Mouse (Mus musculus) lung, postnatal 0 days (tissue): ENCODE data around the gene Gm11099. TPM values are rescaled to one million over a fixed set of nuclear protein-coding genes. Genes with fewer than 3 reads are reported as not detected.

Experiments
- ATAC-seq: fragments of 200-750 bp; cut with Nextera tagmentation; 2 replicates; pipeline ENCODE4 v1.8.0; 2017; ENCODE audit warnings: moderate library complexity
- DNase-seq: peaks from one replicate; pipeline ENCODE4 v3.0.0-alpha.2; 2016; ENCODE audit warnings: low spot score
- H3K27ac ChIP-seq: fragments of 300-500 bp; sonication (generic); 2 replicates; pipeline ENCODE4 v1.5.1; 2014; ENCODE audit warnings: antibody characterized with exemption, mild to moderate bottlenecking, low read length, mixed read lengths
- H3K27me3 ChIP-seq: fragments of 300-500 bp; sonication (generic); replicated peaks from 2 replicates; pipeline ENCODE4 v1.6.1; 2014; ENCODE audit warnings: low read length, mixed read lengths; ENCODE audit not compliant: insufficient read depth
- H3K36me3 ChIP-seq: fragments of 300-500 bp; sonication (generic); 2 replicates; pipeline ENCODE4 v1.6.1; 2014; ENCODE audit warnings: low read length, mixed read lengths; ENCODE audit not compliant: insufficient read depth
- H3K4me1 ChIP-seq: fragments of 300-500 bp; sonication (generic); 2 replicates; pipeline ENCODE4 v1.6.1; 2014; ENCODE audit warnings: antibody characterized with exemption, low read depth, low read length, mixed read lengths; ENCODE audit not compliant: insufficient read depth
- H3K4me2 ChIP-seq: fragments of 300-500 bp; sonication (generic); replicated peaks from 2 replicates; pipeline ENCODE4 v1.6.1; 2014; ENCODE audit warnings: low read depth, mild to moderate bottlenecking, low read length, moderate library complexity, mixed read lengths
- H3K4me3 ChIP-seq: fragments of 300-500 bp; sonication (generic); 2 replicates; pipeline ENCODE4 v1.5.1; 2014; ENCODE audit warnings: low read depth, low read length
- H3K9ac ChIP-seq: fragments of 300-500 bp; sonication (generic); replicated peaks from 2 replicates; pipeline ENCODE4 v1.6.1; 2014; ENCODE audit warnings: low read depth, mild to moderate bottlenecking
- H3K9me3 ChIP-seq: fragments of 300-500 bp; sonication (generic); 2 replicates; pipeline ENCODE4 v1.6.1; 2016; ENCODE audit warnings: low read length, mixed read lengths
- CTCF ChIP-seq: IDR thresholded peaks from 2 replicates; pipeline ENCODE4 v1.5.1; 2016; ENCODE audit warnings: antibody characterized with exemption, mild to moderate bottlenecking
- EP300 ChIP-seq: IDR thresholded peaks from 2 replicates; pipeline ENCODE4 v1.6.1; 2016; ENCODE audit warnings: antibody characterized with exemption, mild to moderate bottlenecking, control low read depth
- WGBS: fragments of 180-500 bp; shearing (Covaris S2); extraction: QIAGEN DNeasy Blood & Tissue Kit; methylation state at CpG from one replicate; pipeline ENCODE4 v1.1.7; 2014; 5-methylcytosine and 5-hydroxymethylcytosine counted together
- polyA plus RNA-seq: library from polyadenylated mRNA; unstranded; fragments of >200 nt; fragmentation: Nextera tagmentation; extraction: Ambion mirVana; gene quantifications from 2 replicates; pipeline ENCODE4 v1.2.1, GENCODE M21; 2015

The Gm11099 gene
- polyA plus RNA-seq, 1 experiment from 2014 or later: not detected

DNA sequence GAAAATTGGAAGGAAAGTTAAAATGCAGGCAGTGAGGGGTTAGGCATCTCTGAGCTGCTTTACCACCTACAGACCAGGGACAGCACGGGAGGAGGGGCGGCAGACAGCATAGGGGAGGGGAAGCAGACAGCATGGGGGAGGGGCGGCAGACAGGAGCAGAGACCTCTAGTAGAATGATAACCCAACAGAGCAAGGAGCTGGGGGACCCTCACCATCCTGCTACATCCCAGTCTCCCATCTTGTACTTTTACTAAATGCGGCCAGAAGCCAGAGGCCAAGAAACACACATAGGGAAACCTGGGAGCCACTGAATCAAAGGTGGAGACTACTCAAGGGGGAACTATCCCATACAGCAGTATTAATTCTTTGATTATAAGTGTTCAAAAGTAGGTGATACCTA lies 59.1 kb downstream of the Gm11099 start:
- Histone ChIP-seq H3K27me3 (no peaks in the 10 kb centered on the region), H3K4me3 (no peak overlapping the region), H3K4me2 (no peak overlapping the region), H3K4me1 (no peaks in the 10 kb centered on the region), H3K9ac (no peak overlapping the region), H3K36me3 (no peaks in the 10 kb centered on the region), H3K27ac (no peak overlapping the region), H3K9me3 (no peaks in the 10 kb centered on the region)
- ATAC-seq: no peak
- WGBS: 59% methylated on average over 4 of the region's 4 CpGs
- no peak for DNase-seq
- TF ChIP-seq CTCF (no peak), EP300 (no peak)

DNA sequence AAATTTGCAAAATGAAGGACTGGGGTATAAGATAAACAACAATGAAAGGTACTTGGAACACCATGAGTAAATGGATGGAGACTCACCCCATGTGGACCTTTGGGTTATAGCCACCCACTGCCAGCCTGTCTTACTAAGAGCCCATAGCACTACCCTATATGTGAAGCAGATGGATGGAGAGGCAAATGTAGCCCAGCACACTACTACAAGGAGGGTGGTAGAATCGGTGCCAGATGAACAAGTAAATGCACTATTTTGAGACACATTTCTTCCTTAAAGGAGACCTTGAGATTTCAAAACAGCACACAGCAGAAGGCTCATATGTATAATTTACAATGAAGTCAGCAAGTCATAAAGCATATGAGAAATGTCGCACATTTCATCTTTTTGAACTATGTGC lies 66.3 kb downstream of the Gm11099 start:
- no peak overlapping the region for H3K9ac ChIP-seq
- no peaks in the 10 kb centered on the region for H3K27me3 ChIP-seq
- no peaks in the 10 kb centered on the region for H3K4me1 ChIP-seq
- H3K27ac ChIP-seq: no peak overlapping the region
- WGBS: 97% methylated on average over 2 of the region's 2 CpGs
- no peak for ATAC-seq
- no peaks in the 10 kb centered on the region for H3K9me3 ChIP-seq
- H3K4me3 ChIP-seq: no peak overlapping the region
- no peak overlapping the region for H3K4me2 ChIP-seq
- DNase-seq: no peak
- no peak for TF ChIP-seq EP300
- no peak for TF ChIP-seq CTCF
- H3K36me3 ChIP-seq: no peaks in the 10 kb centered on the region

DNA sequence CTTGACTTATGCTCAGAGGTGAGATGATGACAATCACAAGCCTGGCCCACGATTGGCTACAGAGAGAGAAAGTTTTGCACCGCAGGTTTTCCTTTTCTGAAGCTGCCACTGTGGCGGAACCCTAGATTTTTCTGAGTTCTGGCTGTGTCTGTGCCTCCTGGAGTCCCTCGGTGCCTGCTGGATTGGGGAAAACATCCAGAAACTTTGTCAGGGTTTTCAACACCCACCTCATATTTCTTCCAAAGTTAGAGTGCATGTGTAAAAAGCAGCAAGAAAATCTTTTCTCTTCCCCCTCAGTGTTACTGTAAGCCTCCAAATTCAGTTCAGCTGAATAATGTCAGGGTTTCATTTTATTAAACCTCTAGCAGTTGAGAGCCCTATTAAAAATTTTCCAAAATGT lies 82.1 kb downstream of the Gm11099 start:
- WGBS: 66% methylated on average over 4 of the region's 4 CpGs
- Histone ChIP-seq H3K4me1 (no peaks in the 10 kb centered on the region), H3K4me2 (no peak overlapping the region), H3K27ac (no peak overlapping the region), H3K36me3 (no peaks in the 10 kb centered on the region), H3K9ac (no peak overlapping the region), H3K9me3 (no peaks in the 10 kb centered on the region), H3K27me3 (no peaks in the 10 kb centered on the region), H3K4me3 (no peak overlapping the region)
- ATAC-seq (no peak), DNase-seq (no peak)
- TF ChIP-seq EP300 (no peak), CTCF (no peak)

DNA sequence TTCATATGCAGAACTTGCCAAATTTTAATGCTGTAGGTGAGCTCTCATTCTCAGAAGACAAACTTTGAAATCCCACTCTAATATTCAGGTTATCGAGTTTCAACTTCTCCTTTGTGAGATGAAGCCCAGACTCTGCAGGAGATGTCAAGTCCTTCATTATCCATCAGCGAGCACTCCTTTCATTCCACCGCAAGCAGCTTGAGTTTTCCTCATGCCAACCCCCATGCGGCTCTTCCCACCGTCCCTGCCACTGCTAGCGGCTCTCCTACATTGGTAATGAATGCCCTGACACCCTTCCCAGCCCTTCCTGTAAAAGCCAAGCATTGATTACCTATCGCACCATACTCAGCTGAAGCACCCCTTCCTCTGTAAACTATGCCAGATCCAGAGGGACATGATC lies 89.6 kb downstream of the Gm11099 start:
- DNase-seq: no peak
- no peak for ATAC-seq
- 84% methylated on average over 7 of the region's 7 CpGs for WGBS
- H3K27ac ChIP-seq: no peak overlapping the region
- no peak overlapping the region for H3K9ac ChIP-seq
- TF ChIP-seq CTCF (no peak), EP300 (no peak)
- H3K4me1 ChIP-seq: no peaks in the 10 kb centered on the region
- no peaks in the 10 kb centered on the region for H3K9me3 ChIP-seq
- no peak overlapping the region for H3K4me3 ChIP-seq
- no peaks in the 10 kb centered on the region for H3K27me3 ChIP-seq
- H3K4me2 ChIP-seq: no peak overlapping the region
- no peaks in the 10 kb centered on the region for H3K36me3 ChIP-seq

DNA sequence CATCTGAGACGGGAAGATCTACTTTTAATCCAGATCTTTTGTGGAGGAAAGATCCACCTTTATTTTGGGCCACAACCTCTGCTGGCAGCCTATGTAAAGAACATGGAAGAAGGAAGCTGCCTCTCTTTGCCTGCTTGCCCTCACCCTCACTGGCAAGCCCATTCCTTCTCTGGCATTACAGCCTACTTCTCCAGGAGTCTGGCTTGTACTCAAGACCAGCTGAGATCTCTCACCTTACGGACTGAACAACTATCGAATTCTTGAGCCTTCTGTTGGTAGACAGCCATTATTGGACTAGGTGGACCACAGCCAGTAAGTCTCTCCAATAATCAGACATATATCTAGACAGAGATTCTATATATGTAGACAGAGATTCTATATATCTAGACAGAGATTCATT lies 92.9 kb downstream of the Gm11099 start:
- H3K9ac ChIP-seq: no peak overlapping the region
- H3K4me1 ChIP-seq: no peaks in the 10 kb centered on the region
- DNase-seq (no peak), ATAC-seq (no peak)
- no peaks in the 10 kb centered on the region for H3K27me3 ChIP-seq
- H3K36me3 ChIP-seq: no peaks in the 10 kb centered on the region
- no peaks in the 10 kb centered on the region for H3K9me3 ChIP-seq
- no peak overlapping the region for H3K27ac ChIP-seq
- TF ChIP-seq CTCF: no peak
- TF ChIP-seq EP300: no peak
- H3K4me3 ChIP-seq: no peak overlapping the region
- WGBS: 85% methylated on average over 3 of the region's 3 CpGs
- no peak overlapping the region for H3K4me2 ChIP-seq

DNA sequence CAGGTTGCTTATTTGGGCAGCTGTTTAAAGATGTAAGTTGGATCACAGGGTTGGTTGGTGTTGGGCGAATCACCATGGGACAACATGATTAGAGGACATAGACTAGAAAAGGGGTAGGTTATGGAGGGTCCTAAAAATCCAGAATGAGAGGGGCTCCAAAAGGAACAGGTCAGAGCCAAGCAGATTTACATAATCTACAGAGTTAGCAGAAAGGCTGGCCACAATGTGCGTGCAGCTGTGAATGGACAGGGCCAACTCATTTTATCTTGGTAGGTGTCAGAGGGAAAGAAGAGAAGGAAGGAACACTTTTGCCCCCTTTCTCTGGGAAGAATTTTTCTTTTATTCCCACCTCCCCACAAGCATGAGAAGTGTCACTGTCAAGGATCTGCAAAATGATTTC lies 97.1 kb downstream of the Gm11099 start:
- H3K4me1 ChIP-seq: no peaks in the 10 kb centered on the region
- no peaks in the 10 kb centered on the region for H3K36me3 ChIP-seq
- no peak overlapping the region for H3K4me3 ChIP-seq
- H3K27ac ChIP-seq: no peak overlapping the region
- 89% methylated on average over 2 of the region's 2 CpGs for WGBS
- H3K9me3 ChIP-seq: no peaks in the 10 kb centered on the region
- H3K9ac ChIP-seq: no peak overlapping the region
- no peak for ATAC-seq
- H3K27me3 ChIP-seq: no peaks in the 10 kb centered on the region
- no peak overlapping the region for H3K4me2 ChIP-seq
- TF ChIP-seq CTCF: no peak
- TF ChIP-seq EP300: no peak
- DNase-seq: no peak

DNA sequence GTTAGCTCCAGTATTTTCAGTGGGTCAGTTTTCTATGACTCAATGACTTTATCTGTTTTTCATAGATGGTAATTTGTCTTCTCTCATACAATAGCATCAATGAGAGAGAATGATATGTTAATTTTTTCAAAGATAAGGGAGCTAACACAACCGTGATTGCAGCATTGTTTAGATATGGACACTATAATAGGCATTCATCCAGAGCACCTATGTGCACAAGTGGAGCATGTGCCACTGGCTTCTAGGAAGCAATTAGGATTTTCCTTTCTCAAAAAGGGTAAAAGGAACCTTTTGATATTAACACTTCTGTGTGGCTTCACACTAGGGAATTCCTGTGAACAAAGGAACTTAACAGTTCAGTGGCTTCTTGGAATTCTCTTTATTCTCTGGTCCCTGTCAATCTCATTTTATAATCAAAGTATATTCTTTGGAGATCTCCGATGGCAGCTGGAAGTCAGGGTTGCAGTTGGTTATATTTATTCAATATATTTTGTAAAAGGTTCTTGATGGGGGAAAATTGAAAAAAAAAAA lies 97.6 kb downstream of the Gm11099 start:
- H3K4me1 ChIP-seq: no peaks in the 10 kb centered on the region
- ATAC-seq: no peak
- TF ChIP-seq CTCF: no peak
- TF ChIP-seq EP300: no peak
- H3K27ac ChIP-seq: no peak overlapping the region
- H3K36me3 ChIP-seq: no peaks in the 10 kb centered on the region
- no peak for DNase-seq
- no peak overlapping the region for H3K4me3 ChIP-seq
- WGBS: 64% methylated on average over 2 of the region's 2 CpGs
- no peak overlapping the region for H3K9ac ChIP-seq
- no peak overlapping the region for H3K4me2 ChIP-seq
- no peaks in the 10 kb centered on the region for H3K27me3 ChIP-seq
- H3K9me3 ChIP-seq: no peaks in the 10 kb centered on the region
